Mouse (Mus musculus): Measurements from ENCODE around the gene Xlr5a.
"Not testable (repeated sequence)": the region's sequence is repeated elsewhere in the genome, so short reads cannot be mapped to it uniquely, and the experiment has no call there.

Gene Xlr5a

GRCm38 (mm10) chrX:73148496-73148895 lies 144.3 kb downstream of the Xlr5a start, which contains the start of gene Xlr5b:
TSS of gene Xlr5b (plus strand) at chrX:73148796.
- DNase-seq (ENCODE audit: low read depth, low spot score) = not testable (repeated sequence)

- not testable (repeated sequence) for DNase-seq (ENCODE audit: low read depth, low spot score)
These were observed 149.6 kb downstream of the Xlr5a start for GRCm38 (mm10) chrX:73143218-73143618.

GRCm38 (mm10) chrX:73122859-73123829 lies 169.6 kb downstream of the Xlr5a start:
- not testable (repeated sequence) for DNase-seq (ENCODE audit: low read depth, low spot score)

GRCm38 (mm10) chrX:73116747-73117146 lies 176.0 kb downstream of the Xlr5a start, which contains the start of gene Gm14685:
TSS of gene Gm14685 (plus strand) at chrX:73117047.
- not testable (repeated sequence) for DNase-seq (ENCODE audit: low read depth, low spot score)

GRCm38 (mm10) chrX:73096941-73097508 lies 195.8 kb downstream of the Xlr5a start, which contains the start of gene Xlr3a:
TSS of gene Xlr3a (minus strand) at chrX:73097095.
- not testable (repeated sequence) for DNase-seq (ENCODE audit: low read depth, low spot score)

GRCm38 (mm10) chrX:73082267-73083055 lies 210.3 kb downstream of the Xlr5a start, which contains the start of gene Xlr4a:
TSS of gene Xlr4a (minus strand) at chrX:73082478.
- not testable (repeated sequence) for DNase-seq (ENCODE audit: low read depth, low spot score)

- DNase-seq (ENCODE audit: low read depth, low spot score) = not testable (repeated sequence)
These were observed 225.9 kb downstream of the Xlr5a start for GRCm38 (mm10) chrX:73066765-73067312.

- no peak for DNase-seq (ENCODE audit: low read depth, low spot score)
These were observed 228.4 kb downstream of the Xlr5a start, which contains the start of gene Pnma3 for GRCm38 (mm10) chrX:73064415-73064793. TSS of gene Pnma3 (plus strand) at chrX:73064787.

- peak; percentile 30 for DNase-seq (ENCODE audit: low read depth, low spot score)
These were observed 229.0 kb downstream of the Xlr5a start for GRCm38 (mm10) chrX:73063512-73064414.

- DNase-seq (ENCODE audit: low read depth, low spot score) = no peak
These were observed 230.5 kb downstream of the Xlr5a start for GRCm38 (mm10) chrX:73062323-73062722.

GRCm38 (mm10) chrX:73061528-73061927 lies 231.2 kb downstream of the Xlr5a start:
- no peak for DNase-seq (ENCODE audit: low read depth, low spot score)
